Mouse (Mus musculus) heart, embryonic 10.5 days (tissue): ENCODE measurements around the gene Spata45. TPM values are rescaled to one million over a fixed set of nuclear protein-coding genes. Genes with fewer than 3 reads are reported as not detected.

Experiments
- DNase-seq: peaks from one replicate; pipeline ENCODE4 v3.0.0-alpha.2; 2017; ENCODE audit warnings: low spot score
- H3K27ac ChIP-seq: fragments of 300-500 bp; sonication (generic); 2 replicates; pipeline ENCODE4 v1.5.1; 2016; ENCODE audit warnings: mild to moderate bottlenecking
- H3K27me3 ChIP-seq: fragments of 300-500 bp; sonication (generic); 2 replicates; pipeline ENCODE4 v1.6.1; 2016; ENCODE audit warnings: mild to moderate bottlenecking; ENCODE audit not compliant: poor library complexity, insufficient read depth, severe bottlenecking
- H3K36me3 ChIP-seq: fragments of 300-500 bp; sonication (generic); 2 replicates; pipeline ENCODE4 v1.6.1; 2016; ENCODE audit warnings: mild to moderate bottlenecking, moderate library complexity
- H3K4me1 ChIP-seq: fragments of 300-500 bp; sonication (generic); 2 replicates; pipeline ENCODE4 v1.6.1; 2016; ENCODE audit warnings: mild to moderate bottlenecking
- H3K4me3 ChIP-seq: fragments of 300-500 bp; sonication (generic); 2 replicates; pipeline ENCODE4 v1.5.1; 2016; ENCODE audit warnings: mild to moderate bottlenecking, moderate library complexity
- H3K9me3 ChIP-seq: fragments of 300-500 bp; sonication (generic); 2 replicates; pipeline ENCODE4 v1.6.1; 2016; ENCODE audit warnings: mild to moderate bottlenecking, moderate library complexity
- WGBS: fragments of 180-500 bp; shearing (Covaris S2); methylation state at CpG from one replicate; pipeline ENCODE4 v1.1.7; 2016; 5-methylcytosine and 5-hydroxymethylcytosine counted together
- polyA plus RNA-seq: library from polyadenylated mRNA; unstranded; fragments of >200 nt; fragmentation: Nextera tagmentation; extraction: Ambion mirVana; gene quantifications from 2 replicates; pipeline ENCODE4 v1.2.1, GENCODE M21; 2016

Spata45 gene
- polyA plus RNA-seq, 1 experiment from 2014 or later = not detected

GRCm38 (mm10) chr1:191046231-191046824, 9.9 kb downstream of the Spata45 start:
- Histone ChIP-seq H3K4me1 (0 out of 2 replicates have a peak, but pooled peaks cover 4% of the 10 kb centered on the region), H3K4me3 (no peak overlapping the region), H3K36me3 (no peaks in the 10 kb centered on the region), H3K27me3 (no peaks in the 10 kb centered on the region), H3K27ac (no peak overlapping the region), H3K9me3 (no peaks in the 10 kb centered on the region)
- 69% methylated on average over 7 of the region's 7 CpGs for WGBS
- DNase-seq = no peak

DNA sequence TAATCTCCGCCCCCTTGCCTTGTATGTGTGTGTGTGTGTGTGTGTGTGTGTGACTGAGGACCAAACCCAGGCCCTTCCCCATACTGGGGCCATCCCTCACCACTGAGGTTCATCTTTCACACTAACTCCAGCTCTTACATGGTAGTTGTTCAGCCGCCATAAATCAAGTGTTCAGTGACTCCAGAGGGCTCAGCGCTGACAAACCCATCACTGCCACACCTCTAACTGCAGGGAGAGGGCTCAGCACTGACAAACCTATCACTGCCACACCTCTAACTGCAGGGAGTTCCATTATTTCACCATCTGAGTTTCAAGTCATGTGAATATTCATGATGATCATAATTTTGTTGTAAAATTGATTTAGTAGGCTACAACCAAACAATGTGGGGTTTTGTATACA, 17.1 kb downstream of the Spata45 start:
- Histone ChIP-seq H3K9me3 (no peaks in the 10 kb centered on the region), H3K4me3 (no peak overlapping the region), H3K36me3 (peaks cover 4% of the 10 kb centered on the region; the same call in 1 of the 2 replicates), H3K27ac (no peak overlapping the region), H3K27me3 (no peaks in the 10 kb centered on the region), H3K4me1 (peaks cover 6% of the 10 kb centered on the region; the same call in 1 of the 2 replicates)
- DNase-seq = no peak
- WGBS = 63% methylated on average over 3 of the region's 3 CpGs

DNA sequence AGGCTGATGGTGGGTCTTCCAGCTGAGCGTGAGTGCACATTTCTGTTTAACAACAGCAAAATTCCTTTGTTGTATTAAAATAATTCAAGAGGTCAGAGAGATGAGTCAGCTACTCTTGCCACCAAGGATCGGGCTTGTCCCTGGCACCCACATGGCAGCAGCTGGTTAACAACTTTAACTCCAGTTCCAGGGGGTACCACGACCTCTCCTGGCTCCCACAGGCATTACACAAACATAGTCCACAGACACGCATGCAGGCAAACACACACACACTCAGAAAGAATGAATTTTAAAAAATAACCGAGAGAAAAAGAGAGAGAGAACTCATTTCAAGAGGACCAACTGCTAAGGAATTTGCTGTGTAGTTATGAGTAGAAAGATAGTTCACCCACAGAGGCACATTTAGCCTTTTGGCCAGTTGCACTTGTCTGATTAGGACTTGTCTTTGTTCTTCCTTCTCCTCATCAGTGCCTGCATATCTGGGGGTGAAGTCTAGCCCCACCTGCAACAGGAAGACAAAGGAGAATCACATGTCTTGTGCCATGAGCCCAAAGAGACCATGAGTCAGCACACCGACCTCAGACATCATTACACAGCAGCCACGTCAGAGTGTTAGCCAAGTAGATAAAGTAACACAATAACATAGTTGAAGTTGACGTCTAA, 18.6 kb downstream of the Spata45 start:
- peaks cover 5% of the 10 kb centered on the region; the same call in 1 of the 2 replicates for H3K36me3 ChIP-seq
- H3K27ac ChIP-seq = peak overlapping the region; percentile 43; the same call in 1 of the 2 replicates
- H3K4me3 ChIP-seq = no peak overlapping the region
- H3K27me3 ChIP-seq = no peaks in the 10 kb centered on the region
- no peaks in the 10 kb centered on the region for H3K9me3 ChIP-seq
- WGBS = 58% methylated on average over 8 of the region's 8 CpGs
- peak; percentile 90 for DNase-seq
- peaks cover 6% of the 10 kb centered on the region; the same call in 1 of the 2 replicates for H3K4me1 ChIP-seq

- no peak for DNase-seq
- Histone ChIP-seq H3K4me3 (no peak overlapping the region), H3K36me3 (peaks cover 5% of the 10 kb centered on the region; the same call in 1 of the 2 replicates), H3K9me3 (no peaks in the 10 kb centered on the region), H3K4me1 (peaks cover 6% of the 10 kb centered on the region; the same call in 1 of the 2 replicates), H3K27ac (no peak overlapping the region), H3K27me3 (no peaks in the 10 kb centered on the region)
- 44% methylated on average over 2 of the region's 2 CpGs for WGBS
Observed at GRCm38 (mm10) chr1:191055533-191055873, 19.1 kb downstream of the Spata45 start.

DNA sequence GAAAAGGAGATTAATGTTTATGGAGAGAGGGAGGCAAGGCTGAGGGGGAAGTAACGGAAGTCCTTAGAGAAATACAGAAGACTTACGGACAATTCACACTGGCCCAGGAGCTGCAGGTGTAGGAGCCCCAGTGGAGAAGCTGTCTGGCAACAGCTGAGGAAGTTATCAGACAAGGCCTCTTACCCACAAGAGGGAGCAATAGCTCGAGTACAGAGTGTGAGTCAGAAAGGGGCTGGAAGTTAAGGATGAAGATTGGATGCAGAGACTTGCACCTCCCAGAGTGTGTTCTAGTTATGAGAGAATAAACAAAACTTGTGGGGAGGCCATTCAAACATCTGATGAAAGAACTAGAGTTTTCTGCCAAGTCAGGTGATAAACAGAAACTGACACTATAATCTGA, 21.0 kb downstream of the Spata45 start:
- Histone ChIP-seq H3K27me3 (no peaks in the 10 kb centered on the region), H3K36me3 (peaks cover 5% of the 10 kb centered on the region; the same call in 1 of the 2 replicates), H3K27ac (no peak overlapping the region), H3K4me1 (peaks cover 14% of the 10 kb centered on the region; the same call in 1 of the 2 replicates), H3K9me3 (no peaks in the 10 kb centered on the region), H3K4me3 (no peak overlapping the region)
- no peak for DNase-seq
- 54% methylated on average over 3 of the region's 3 CpGs for WGBS

DNA sequence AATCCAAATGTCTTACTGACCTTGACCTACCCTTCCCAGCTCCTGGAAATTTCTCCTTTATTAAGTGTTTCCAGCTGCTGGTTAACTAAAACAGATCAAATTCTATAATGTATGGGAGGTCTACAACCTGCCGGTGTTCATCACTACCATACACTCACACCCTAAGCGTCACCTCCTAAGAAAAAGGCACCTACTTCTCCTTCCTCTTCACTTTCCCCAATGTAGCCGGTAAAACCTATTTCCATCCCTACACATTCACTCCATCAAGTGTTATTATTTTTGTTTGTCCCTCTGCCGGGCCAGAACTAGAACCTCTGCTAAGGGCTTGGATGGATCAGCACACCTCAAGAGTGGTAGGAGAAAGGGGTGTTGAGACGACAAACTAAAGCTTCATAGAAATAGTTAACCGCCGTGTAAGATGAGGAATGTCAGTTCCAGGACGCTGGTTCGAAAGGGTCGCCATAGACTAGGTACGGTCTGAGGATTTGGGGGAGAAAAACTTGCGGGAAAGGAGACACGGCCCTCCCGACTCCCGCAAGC, 25.9 kb downstream of the Spata45 start:
- H3K27me3 ChIP-seq = no peaks in the 10 kb centered on the region
- H3K27ac ChIP-seq = peak overlapping the region; percentile 95
- DNase-seq = no peak
- peaks cover 30% of the 10 kb centered on the region for H3K36me3 ChIP-seq
- 8% methylated on average over 15 of the region's 15 CpGs for WGBS
- peak overlapping the region; percentile 92 for H3K4me3 ChIP-seq
- peaks cover 22% of the 10 kb centered on the region for H3K4me1 ChIP-seq
- no peaks in the 10 kb centered on the region for H3K9me3 ChIP-seq

DNA sequence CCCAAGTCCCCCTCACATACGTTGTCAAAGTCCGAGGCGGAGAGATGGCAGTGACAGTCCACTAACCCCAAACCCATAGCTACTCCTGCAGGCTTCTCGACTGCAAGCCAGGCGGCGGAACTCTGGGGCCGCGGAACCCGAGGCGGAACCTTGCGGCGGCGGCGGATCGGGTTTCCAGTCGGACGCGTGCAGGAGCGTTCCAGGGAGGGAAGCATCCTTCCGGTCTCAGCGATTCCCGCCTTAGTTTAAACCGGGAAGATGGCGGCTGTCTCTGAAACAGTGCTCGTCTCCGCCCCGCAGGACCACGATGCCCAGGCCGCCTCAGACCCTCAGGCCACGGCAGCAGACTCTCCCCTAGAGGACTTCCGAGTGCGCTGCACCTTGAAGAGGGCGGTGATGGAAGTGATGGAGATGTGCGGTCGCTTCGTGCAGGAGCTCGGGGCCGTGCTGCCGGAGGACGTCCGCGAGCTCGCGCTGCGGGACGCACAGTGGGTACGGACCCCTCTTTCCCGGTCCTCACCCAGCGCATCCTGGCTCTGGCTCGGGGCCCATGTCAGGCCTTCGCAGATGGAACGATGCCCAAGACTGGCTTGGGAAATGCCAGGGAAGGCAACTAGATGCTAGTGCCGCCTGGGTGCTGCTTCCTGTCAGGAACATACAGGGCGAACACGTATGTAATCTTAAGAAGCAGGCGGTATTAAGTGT, 26.5 kb downstream of the Spata45 start, which contains the start of the genes Tatdn3 and Nsl1:
TSS of gene Tatdn3 (minus strand) at position 152 of the 705 bp plus-strand sequence.
TSS of gene Nsl1 (plus strand) at position 232 of the 705 bp plus-strand sequence.
- Histone ChIP-seq H3K4me3 (peak within 1 kb of the TSS; percentile 92), H3K27ac (peak within 1 kb of the TSS; percentile 95), H3K9me3 (no peaks in the 10 kb centered on the region), H3K27me3 (no peaks in the 10 kb centered on the region), H3K36me3 (peaks cover 35% of the 10 kb centered on the region), H3K4me1 (peaks cover 20% of the 10 kb centered on the region)
- DNase-seq = peak; percentile 92
- WGBS = under 1% methylated on average over 56 of the region's 56 CpGs

DNA sequence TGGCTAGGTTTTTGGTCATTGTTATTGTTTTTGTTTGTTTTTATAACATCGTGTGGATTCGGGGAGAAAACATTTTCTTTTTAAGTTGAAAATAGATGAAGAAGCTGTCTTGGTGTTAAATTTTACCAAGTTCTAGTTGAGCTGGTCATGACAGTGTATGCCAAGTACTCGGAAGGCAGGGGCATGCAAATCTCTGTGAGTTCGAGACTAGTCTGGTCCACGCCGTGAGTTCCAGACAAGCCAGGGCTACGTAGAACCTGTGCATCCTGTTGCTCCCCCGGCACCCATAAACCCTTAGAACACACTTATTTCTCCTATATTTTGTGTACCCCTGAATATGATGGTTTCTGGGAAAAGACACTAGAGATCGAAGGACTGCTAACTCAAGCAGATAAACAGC, 27.3 kb downstream of the Spata45 start:
- Histone ChIP-seq H3K36me3 (peaks cover 37% of the 10 kb centered on the region), H3K4me1 (peaks cover 16% of the 10 kb centered on the region), H3K27me3 (no peaks in the 10 kb centered on the region), H3K27ac (peak overlapping the region; percentile 95), H3K4me3 (peak overlapping the region; percentile 92), H3K9me3 (no peaks in the 10 kb centered on the region)
- no peak for DNase-seq
- WGBS = 60% methylated on average over 9 of the region's 9 CpGs

GRCm38 (mm10) chr1:191064535-191064934, 28.1 kb downstream of the Spata45 start:
- Histone ChIP-seq H3K27ac (no peak overlapping the region), H3K4me1 (peaks cover 16% of the 10 kb centered on the region), H3K36me3 (peaks cover 46% of the 10 kb centered on the region), H3K4me3 (no peak overlapping the region), H3K9me3 (no peaks in the 10 kb centered on the region), H3K27me3 (no peaks in the 10 kb centered on the region)
- no peak for DNase-seq
- 80% methylated on average over 2 of the region's 2 CpGs for WGBS

GRCm38 (mm10) chr1:191065188-191065587, 28.7 kb downstream of the Spata45 start:
- no peak for DNase-seq
- peaks cover 52% of the 10 kb centered on the region for H3K36me3 ChIP-seq
- peaks cover 16% of the 10 kb centered on the region for H3K4me1 ChIP-seq
- WGBS = 85% methylated on average over 4 of the region's 4 CpGs
- H3K27ac ChIP-seq = no peak overlapping the region
- no peak overlapping the region for H3K4me3 ChIP-seq
- no peaks in the 10 kb centered on the region for H3K27me3 ChIP-seq
- H3K9me3 ChIP-seq = no peaks in the 10 kb centered on the region

GRCm38 (mm10) chr1:191068377-191068776, 31.9 kb downstream of the Spata45 start:
- DNase-seq = no peak
- H3K4me1 ChIP-seq = peaks cover 7% of the 10 kb centered on the region
- H3K9me3 ChIP-seq = no peaks in the 10 kb centered on the region
- 70% methylated on average over 5 of the region's 5 CpGs for WGBS
- no peak overlapping the region; the same call in 1 of the 2 replicates for H3K27ac ChIP-seq
- H3K36me3 ChIP-seq = peaks cover 84% of the 10 kb centered on the region
- no peaks in the 10 kb centered on the region for H3K27me3 ChIP-seq
- no peak overlapping the region for H3K4me3 ChIP-seq

GRCm38 (mm10) chr1:191070259-191070658, 33.8 kb downstream of the Spata45 start:
- H3K4me3 ChIP-seq = no peak overlapping the region
- DNase-seq = no peak
- no peaks in the 10 kb centered on the region for H3K9me3 ChIP-seq
- no peaks in the 10 kb centered on the region for H3K4me1 ChIP-seq
- H3K27ac ChIP-seq = no peak overlapping the region
- H3K36me3 ChIP-seq = peaks cover 96% of the 10 kb centered on the region
- 85% methylated on average over 4 of the region's 4 CpGs for WGBS
- no peaks in the 10 kb centered on the region for H3K27me3 ChIP-seq

DNA sequence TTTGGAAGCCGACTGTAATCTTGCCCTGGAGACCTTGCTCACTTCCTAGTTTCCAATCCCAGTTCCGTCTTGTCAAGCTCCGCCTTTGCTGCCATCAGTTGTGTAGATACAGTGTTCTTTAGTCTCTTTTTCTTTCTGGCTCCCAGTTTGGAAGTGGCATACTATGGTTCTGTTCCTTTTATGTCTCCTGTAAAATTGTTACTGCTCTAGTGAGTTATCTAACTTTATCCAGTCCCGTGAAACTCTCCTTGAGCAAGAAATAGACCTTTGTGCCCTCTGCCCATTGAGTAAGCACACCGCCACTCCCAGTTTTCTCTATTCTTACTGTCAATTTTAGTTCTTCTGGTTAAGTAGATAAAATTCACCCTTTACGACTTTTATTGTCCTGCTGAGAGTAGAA, 35.2 kb downstream of the Spata45 start:
- no peaks in the 10 kb centered on the region for H3K27me3 ChIP-seq
- WGBS = 88% methylated on average over 6 of the region's 6 CpGs
- H3K27ac ChIP-seq = no peak overlapping the region
- DNase-seq = no peak
- H3K36me3 ChIP-seq = peaks cover 95% of the 10 kb centered on the region
- no peaks in the 10 kb centered on the region for H3K4me1 ChIP-seq
- no peaks in the 10 kb centered on the region for H3K9me3 ChIP-seq
- no peak overlapping the region for H3K4me3 ChIP-seq
